Mouse (Mus musculus) intestine, postnatal 0 days (tissue): ENCODE data around the gene Zdhhc8. TPM values are rescaled to one million over a fixed set of nuclear protein-coding genes. Genes with fewer than 3 reads are reported as not detected.
A peak's percentile ranks its signal among the peaks of the same experiment; 100 is the strongest.

Experiments used
- ATAC-seq: fragments of 200-750 bp; cut with Nextera tagmentation; 2 replicates; pipeline ENCODE4 v1.8.0; 2017; ENCODE audit warnings: mild to moderate bottlenecking, moderate TSS enrichment, moderate library complexity
- H3K27ac ChIP-seq: fragments of 300-500 bp; sonication (generic); 2 replicates; pipeline ENCODE4 v1.5.1; 2014; ENCODE audit warnings: mild to moderate bottlenecking, low read depth, low read length, moderate library complexity
- H3K27me3 ChIP-seq: fragments of 300-500 bp; sonication (generic); replicated peaks from 2 replicates; pipeline ENCODE4 v1.6.1; 2014; ENCODE audit warnings: low read length, mixed read lengths; ENCODE audit not compliant: control insufficient read depth, insufficient read depth
- H3K36me3 ChIP-seq: fragments of 300-500 bp; sonication (generic); 2 replicates; pipeline ENCODE4 v1.6.1; 2014; ENCODE audit warnings: mild to moderate bottlenecking, moderate library complexity; ENCODE audit not compliant: control insufficient read depth, insufficient read depth
- H3K4me1 ChIP-seq: fragments of 300-500 bp; sonication (generic); replicated peaks from 2 replicates; pipeline ENCODE4 v1.6.1; 2014; ENCODE audit warnings: antibody characterized with exemption, low read length, mixed read lengths; ENCODE audit not compliant: control insufficient read depth, insufficient read depth
- H3K4me2 ChIP-seq: fragments of 300-500 bp; sonication (generic); replicated peaks from 2 replicates; pipeline ENCODE4 v1.6.1; 2014; ENCODE audit warnings: low read depth, mild to moderate bottlenecking, moderate library complexity
- H3K4me3 ChIP-seq: fragments of 300-500 bp; sonication (generic); 2 replicates; pipeline ENCODE4 v1.5.1; 2014; ENCODE audit warnings: low read depth, low read length
- H3K9ac ChIP-seq: fragments of 300-500 bp; sonication (generic); 2 replicates; pipeline ENCODE4 v1.6.1; 2014; ENCODE audit warnings: mild to moderate bottlenecking, low read depth, low read length
- H3K9me3 ChIP-seq: fragments of 300-500 bp; sonication (generic); 2 replicates; pipeline ENCODE4 v1.6.1; 2016; ENCODE audit warnings: mixed run types; ENCODE audit not compliant: control insufficient read depth
- CTCF ChIP-seq: sonication (generic); IDR thresholded peaks from 2 replicates; pipeline ENCODE4 v1.5.1; 2016; ENCODE audit warnings: low read depth, mild to moderate bottlenecking, control low read depth, antibody characterized with exemption, moderate library complexity
- WGBS: fragments of 180-500 bp; shearing (Covaris S2); extraction: QIAGEN DNeasy Blood & Tissue Kit; methylation state at CpG from one replicate; pipeline ENCODE4 v1.1.7; 2014; 5-methylcytosine and 5-hydroxymethylcytosine counted together
- polyA plus RNA-seq: library from polyadenylated mRNA; unstranded; fragments of >200 nt; fragmentation: Nextera tagmentation; extraction: Ambion mirVana; gene quantifications from 2 replicates; pipeline ENCODE4 v1.2.1, GENCODE M21; 2015

Gene Zdhhc8
- polyA plus RNA-seq, 1 experiment from 2014 or later: 4.3 TPM

GRCm38 (mm10) chr16:18252736-18253135, 17.8 kb upstream of the Zdhhc8 start:
- 77% methylated on average over 6 of the region's 6 CpGs for WGBS

GRCm38 (mm10) chr16:18250828-18251790, 16.2 kb upstream of the Zdhhc8 start:
- ATAC-seq: no peak
- Histone ChIP-seq H3K4me1 (0 out of 2 replicates have a peak, but pooled peaks cover 8% of the 10 kb centered on the region), H3K36me3 (peaks cover 52% of the 10 kb centered on the region), H3K9ac (no peak overlapping the region), H3K4me2 (no peak overlapping the region), H3K9me3 (no peaks in the 10 kb centered on the region), H3K27ac (peak overlapping the region; percentile 54; the same call in 1 of the 2 replicates), H3K27me3 (no peaks in the 10 kb centered on the region), H3K4me3 (no peak overlapping the region)
- 51% methylated on average over 10 of the region's 10 CpGs for WGBS
- no peak for TF ChIP-seq CTCF

More at GRCm38 (mm10) chr16:18252736-18253135, 17.8 kb upstream of the Zdhhc8 start:
- Histone ChIP-seq H3K4me3 (no peak overlapping the region), H3K9me3 (no peaks in the 10 kb centered on the region), H3K27ac (no peak overlapping the region), H3K27me3 (no peaks in the 10 kb centered on the region), H3K4me1 (0 out of 2 replicates have a peak, but pooled peaks cover 8% of the 10 kb centered on the region), H3K9ac (no peak overlapping the region), H3K4me2 (no peak overlapping the region), H3K36me3 (peaks cover 64% of the 10 kb centered on the region)
- TF ChIP-seq CTCF: no peak
- ATAC-seq: no peak

DNA sequence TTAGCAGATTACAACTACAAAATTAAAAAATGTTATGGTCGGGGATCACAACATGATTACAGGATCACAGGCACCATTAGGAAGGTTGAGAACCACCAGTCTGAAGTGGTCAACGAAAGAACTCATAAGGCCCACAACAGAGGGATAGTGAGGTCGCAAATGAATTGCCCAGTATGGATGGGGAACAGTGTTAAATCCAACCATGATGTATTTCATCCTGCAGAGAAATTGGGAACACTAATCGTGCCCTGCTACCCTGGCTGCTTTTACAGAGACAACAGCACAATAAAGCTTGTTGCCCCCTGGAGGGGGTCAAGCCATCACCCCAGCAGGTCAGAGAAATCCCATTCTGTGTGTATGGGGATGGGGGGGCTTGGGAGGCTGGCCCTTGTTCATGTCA, 15.3 kb upstream of the Zdhhc8 start:
- no peak overlapping the region for H3K9ac ChIP-seq
- 0 out of 2 replicates have a peak overlapping the region, but pooled peaks have one; percentile 88 for H3K4me3 ChIP-seq
- no peak overlapping the region for H3K27ac ChIP-seq
- no peak for TF ChIP-seq CTCF
- ATAC-seq: no peak
- H3K4me2 ChIP-seq: peak overlapping the region; percentile 93
- peaks cover 52% of the 10 kb centered on the region for H3K36me3 ChIP-seq
- H3K4me1 ChIP-seq: 0 out of 2 replicates have a peak, but pooled peaks cover 8% of the 10 kb centered on the region
- no peaks in the 10 kb centered on the region for H3K9me3 ChIP-seq
- WGBS: 55% methylated on average over 4 of the region's 4 CpGs
- H3K27me3 ChIP-seq: no peaks in the 10 kb centered on the region

- peak overlapping the region; percentile 88 for H3K4me3 ChIP-seq
- no peaks in the 10 kb centered on the region for H3K27me3 ChIP-seq
- H3K4me1 ChIP-seq: 0 out of 2 replicates have a peak, but pooled peaks cover 8% of the 10 kb centered on the region
- TF ChIP-seq CTCF: no peak
- 2% methylated on average over 27 of the region's 27 CpGs for WGBS
- peaks cover 56% of the 10 kb centered on the region for H3K36me3 ChIP-seq
- H3K9ac ChIP-seq: peak overlapping the region; percentile 66
- peak overlapping the region; percentile 73 for H3K27ac ChIP-seq
- H3K4me2 ChIP-seq: peak overlapping the region; percentile 93
- peak; percentile 0; the same call in 1 of the 2 replicates for ATAC-seq
- H3K9me3 ChIP-seq: no peaks in the 10 kb centered on the region
Measured at GRCm38 (mm10) chr16:18249364-18249967, 14.5 kb upstream of the Zdhhc8 start.

DNA sequence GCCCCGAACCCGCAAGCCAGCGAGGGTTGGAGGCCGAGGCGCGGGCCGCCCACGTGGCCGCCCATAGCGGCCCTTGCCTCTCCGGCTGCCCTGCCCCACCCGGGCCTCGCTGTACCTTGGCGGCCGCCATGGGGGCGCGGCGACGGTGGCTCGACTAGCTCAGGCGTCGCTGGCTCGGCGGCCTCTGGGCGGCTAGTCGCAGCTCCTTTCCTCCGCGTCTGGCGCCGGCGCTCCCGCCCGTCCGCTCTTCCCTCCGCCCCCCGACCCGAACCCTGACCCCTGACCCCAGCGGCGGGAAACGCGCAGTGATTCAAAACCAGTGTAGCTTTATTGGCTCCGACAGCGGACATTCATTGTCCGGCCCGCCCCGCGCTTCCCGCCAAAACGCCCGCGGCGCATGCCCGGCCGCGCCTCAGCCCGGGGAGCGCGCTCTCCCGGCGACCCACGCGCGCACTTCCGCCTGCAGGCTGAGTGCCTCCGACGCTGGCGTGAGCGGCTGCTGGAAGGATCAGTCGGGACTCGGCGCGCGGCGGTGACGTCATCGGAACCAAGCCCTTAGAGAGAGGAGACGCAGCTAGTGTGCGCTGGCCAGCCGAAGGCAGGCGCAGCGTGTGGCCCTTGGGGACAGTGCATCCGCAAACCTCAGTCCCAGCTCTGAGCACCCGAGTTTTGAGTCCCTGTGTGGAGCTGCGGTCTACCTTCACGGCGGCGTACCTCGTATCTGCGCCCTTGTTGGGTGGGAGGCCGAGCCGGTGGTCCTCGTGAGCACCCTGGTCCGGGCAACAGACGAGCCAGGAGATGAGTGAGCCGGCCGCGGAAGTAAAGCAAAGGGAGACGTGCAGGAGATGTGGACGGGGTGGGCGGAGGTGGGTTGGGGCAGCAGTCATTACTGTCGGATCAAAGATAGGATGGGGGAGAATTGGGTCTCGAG, 13.8 kb upstream of the Zdhhc8 start, which contains the start of the genes Trmt2a and Ranbp1:
Trmt2a (plus strand) TSS at position 247 of the 931 bp plus-strand sequence.
Ranbp1 (minus strand) TSS at position 300 of the 931 bp plus-strand sequence.
- peak; percentile 96 for ATAC-seq
- Histone ChIP-seq H3K27me3 (no peaks in the 10 kb centered on the region), H3K4me2 (peak within 1 kb of the TSS; percentile 93), H3K4me1 (0 out of 2 replicates have a peak, but pooled peaks cover 8% of the 10 kb centered on the region), H3K9me3 (no peaks in the 10 kb centered on the region), H3K4me3 (peak within 1 kb of the TSS; percentile 88), H3K27ac (peak within 1 kb of the TSS; percentile 82), H3K9ac (peak within 1 kb of the TSS; percentile 86), H3K36me3 (peaks cover 53% of the 10 kb centered on the region)
- TF ChIP-seq CTCF: no peak
- WGBS: under 1% methylated on average over 95 of the region's 102 CpGs
